Mouse (Mus musculus) forebrain, embryonic 11.5 days (tissue): ENCODE measurements around the gene Kdelc2. TPM values are rescaled to one million over a fixed set of nuclear protein-coding genes. Genes with fewer than 3 reads are reported as not detected.

Experiments used
- ATAC-seq: fragments of 200-750 bp; cut with Nextera tagmentation; replicated peaks from 2 replicates; pipeline ENCODE4 v1.8.0; 2017; ENCODE audit warnings: moderate TSS enrichment; ENCODE audit not compliant: low FRiP score
- DNase-seq: peaks from one replicate; pipeline ENCODE4 v3.0.0-alpha.2; 2017; ENCODE audit warnings: low spot score
- H3K27ac ChIP-seq: fragments of 300-500 bp; sonication (generic); 2 replicates; pipeline ENCODE4 v1.5.1; 2014; ENCODE audit warnings: low read depth, low read length
- H3K27me3 ChIP-seq: fragments of 300-500 bp; sonication (generic); 2 replicates; pipeline ENCODE4 v1.6.1; 2014; ENCODE audit warnings: mild to moderate bottlenecking, low read length, mixed read lengths; ENCODE audit not compliant: control insufficient read depth, insufficient read depth
- H3K36me3 ChIP-seq: fragments of 300-500 bp; sonication (generic); 2 replicates; pipeline ENCODE4 v1.6.1; 2014; ENCODE audit warnings: mild to moderate bottlenecking, low read length, moderate library complexity, mixed read lengths; ENCODE audit not compliant: control insufficient read depth, insufficient read depth
- H3K4me1 ChIP-seq: fragments of 300-500 bp; sonication (generic); replicated peaks from 2 replicates; pipeline ENCODE4 v1.6.1; 2014; ENCODE audit warnings: low read length, mixed read lengths; ENCODE audit not compliant: control insufficient read depth, insufficient read depth
- H3K4me2 ChIP-seq: fragments of 300-500 bp; sonication (generic); 2 replicates; pipeline ENCODE4 v1.6.1; 2014; ENCODE audit warnings: low read depth, mild to moderate bottlenecking, low read length, moderate library complexity, mixed read lengths; ENCODE audit not compliant: severe bottlenecking
- H3K4me3 ChIP-seq: fragments of 300-500 bp; sonication (generic); 2 replicates; pipeline ENCODE4 v1.5.1; 2014; ENCODE audit warnings: low read depth, low read length
- H3K9ac ChIP-seq: fragments of 300-500 bp; sonication (generic); 2 replicates; pipeline ENCODE4 v1.6.1; 2014; ENCODE audit warnings: low read length
- H3K9me3 ChIP-seq: fragments of 300-500 bp; sonication (generic); 2 replicates; pipeline ENCODE4 v1.6.1; 2016; ENCODE audit warnings: low read length, mixed read lengths; ENCODE audit not compliant: control insufficient read depth
- WGBS: fragments of 180-500 bp; shearing (Covaris S2); extraction: QIAGEN DNeasy Blood & Tissue Kit; methylation state at CpG from one replicate; pipeline ENCODE4 v1.1.7; 2014; 5-methylcytosine and 5-hydroxymethylcytosine counted together
- polyA plus RNA-seq: library from polyadenylated mRNA; unstranded; fragments of >200 nt; fragmentation: Nextera tagmentation; extraction: Ambion mirVana; gene quantifications from 2 replicates; pipeline ENCODE4 v1.2.1, GENCODE M21; 2014

Kdelc2 gene
- polyA plus RNA-seq, 1 experiment from 2014 or later, result 9.3 TPM

GRCm38 (mm10) chr9:53408548-53408947 is 24.7 kb downstream of the Kdelc2 start:
- H3K27me3 ChIP-seq, result no peaks in the 10 kb centered on the region
- no peak overlapping the region for H3K27ac ChIP-seq
- no peaks in the 10 kb centered on the region for H3K9me3 ChIP-seq
- no peaks in the 10 kb centered on the region for H3K36me3 ChIP-seq
- 86% methylated on average over 4 of the region's 4 CpGs for WGBS
- ATAC-seq (no peak), DNase-seq (no peak)
- no peak overlapping the region for H3K9ac ChIP-seq
- H3K4me3 ChIP-seq, result no peak overlapping the region
- H3K4me2 ChIP-seq, result no peak overlapping the region
- no peaks in the 10 kb centered on the region for H3K4me1 ChIP-seq

DNA sequence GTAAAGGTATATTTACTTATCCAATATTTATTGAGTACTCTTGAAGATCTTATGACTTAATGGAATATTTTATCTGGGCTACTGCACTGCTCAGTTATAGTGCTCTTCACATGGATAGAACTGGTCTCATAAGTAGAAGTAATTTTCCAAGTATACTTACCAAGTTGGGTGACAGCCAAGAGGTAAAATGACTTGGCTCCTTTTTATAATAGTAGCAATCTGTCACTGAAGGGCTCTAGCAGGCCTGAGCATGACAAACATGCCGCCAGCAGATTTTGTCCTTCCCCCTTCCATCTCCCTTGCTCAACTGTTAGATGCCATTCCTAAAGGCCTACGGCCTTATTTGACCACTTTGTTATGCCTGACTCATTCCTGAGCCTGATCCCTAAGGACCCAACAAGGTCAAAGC is 25.1 kb downstream of the Kdelc2 start:
- 90% methylated on average over 2 of the region's 2 CpGs for WGBS
- H3K9ac ChIP-seq, result no peak overlapping the region
- no peak overlapping the region for H3K27ac ChIP-seq
- ATAC-seq (no peak), DNase-seq (no peak)
- no peaks in the 10 kb centered on the region for H3K9me3 ChIP-seq
- no peak overlapping the region for H3K4me3 ChIP-seq
- no peak overlapping the region for H3K4me2 ChIP-seq
- no peaks in the 10 kb centered on the region for H3K4me1 ChIP-seq
- H3K36me3 ChIP-seq, result no peaks in the 10 kb centered on the region
- no peaks in the 10 kb centered on the region for H3K27me3 ChIP-seq

GRCm38 (mm10) chr9:53409427-53409826 is 25.6 kb downstream of the Kdelc2 start:
- no peaks in the 10 kb centered on the region for H3K9me3 ChIP-seq
- no peak overlapping the region for H3K4me3 ChIP-seq
- ATAC-seq (no peak), DNase-seq (no peak)
- H3K36me3 ChIP-seq, result no peaks in the 10 kb centered on the region
- no peaks in the 10 kb centered on the region for H3K4me1 ChIP-seq
- no peaks in the 10 kb centered on the region for H3K27me3 ChIP-seq
- no peak overlapping the region for H3K9ac ChIP-seq
- no peak overlapping the region for H3K27ac ChIP-seq
- H3K4me2 ChIP-seq, result no peak overlapping the region
- 89% methylated on average over 3 of the region's 3 CpGs for WGBS

DNA sequence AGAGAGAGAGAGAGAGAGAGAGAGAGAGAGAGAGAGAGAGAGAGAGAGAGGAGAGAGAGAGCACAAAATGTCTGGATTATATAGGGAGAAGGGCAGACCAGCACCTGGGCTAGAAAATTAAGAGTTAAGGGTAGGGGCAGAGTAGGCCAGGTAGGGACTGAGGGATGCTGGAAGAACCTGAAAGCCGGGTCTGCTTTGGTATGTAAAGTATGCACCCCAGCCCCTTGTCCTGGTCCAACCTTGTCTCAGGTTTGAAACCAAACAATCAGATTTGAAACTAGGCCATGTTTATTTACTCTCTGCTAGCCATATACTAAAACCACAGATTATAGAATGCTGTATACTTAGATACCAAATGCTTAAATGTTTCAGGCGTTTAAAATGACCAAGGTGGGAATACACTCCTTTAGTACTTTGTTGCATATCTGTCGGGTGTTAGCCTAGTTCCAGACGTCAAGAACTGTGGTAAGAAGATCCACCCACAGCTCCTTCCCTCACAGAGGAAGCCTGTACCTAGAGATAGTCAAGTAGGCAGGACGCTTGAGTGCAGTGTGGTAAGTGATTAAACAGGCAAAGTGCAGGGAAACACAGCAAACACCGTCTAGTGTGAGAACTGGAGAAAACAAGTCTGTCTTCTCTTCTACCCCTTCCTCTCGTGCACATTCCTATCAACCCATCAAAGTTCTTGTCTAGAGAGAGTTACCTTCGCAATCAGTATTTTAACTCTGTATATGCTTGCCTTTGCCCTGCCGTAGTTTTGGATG is 38.5 kb downstream of the Kdelc2 start:
- DNase-seq (no peak), ATAC-seq (no peak)
- Histone ChIP-seq H3K9ac (no peak overlapping the region), H3K9me3 (no peaks in the 10 kb centered on the region), H3K4me1 (no peaks in the 10 kb centered on the region), H3K4me2 (no peak overlapping the region), H3K4me3 (no peak overlapping the region), H3K36me3 (no peaks in the 10 kb centered on the region), H3K27me3 (no peaks in the 10 kb centered on the region), H3K27ac (no peak overlapping the region)
- 82% methylated on average over 9 of the region's 9 CpGs for WGBS

DNA sequence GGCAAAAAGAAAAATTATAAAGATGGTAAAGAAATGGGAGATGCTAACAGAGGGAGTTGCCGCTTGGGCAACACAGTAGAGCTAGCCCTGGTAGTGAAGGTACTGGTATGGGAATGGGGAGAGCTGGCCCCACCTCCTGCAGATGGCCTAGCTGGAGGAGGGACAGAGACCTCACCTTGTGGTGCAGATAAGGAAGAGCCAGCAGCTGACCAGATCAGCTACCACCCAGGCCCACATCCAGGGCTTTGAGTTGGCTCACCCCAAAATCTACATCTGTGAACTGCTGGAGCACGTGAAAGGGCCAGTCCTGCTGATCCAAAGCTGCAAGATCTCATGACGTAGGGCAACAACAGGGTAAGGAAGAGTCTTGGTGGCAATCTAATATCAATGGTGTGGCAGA is 42.9 kb downstream of the Kdelc2 start:
- whole genome bisulfite sequencing, result 98% methylated on average over 3 of the region's 3 CpGs
- no peaks in the 10 kb centered on the region for H3K4me1 ChIP-seq
- DNase-seq (no peak), ATAC-seq (no peak)
- no peak overlapping the region for H3K4me3 ChIP-seq
- no peak overlapping the region for H3K9ac ChIP-seq
- H3K36me3 ChIP-seq, result no peaks in the 10 kb centered on the region
- no peak overlapping the region for H3K27ac ChIP-seq
- no peak overlapping the region for H3K4me2 ChIP-seq
- H3K27me3 ChIP-seq, result no peaks in the 10 kb centered on the region
- H3K9me3 ChIP-seq, result no peaks in the 10 kb centered on the region

DNA sequence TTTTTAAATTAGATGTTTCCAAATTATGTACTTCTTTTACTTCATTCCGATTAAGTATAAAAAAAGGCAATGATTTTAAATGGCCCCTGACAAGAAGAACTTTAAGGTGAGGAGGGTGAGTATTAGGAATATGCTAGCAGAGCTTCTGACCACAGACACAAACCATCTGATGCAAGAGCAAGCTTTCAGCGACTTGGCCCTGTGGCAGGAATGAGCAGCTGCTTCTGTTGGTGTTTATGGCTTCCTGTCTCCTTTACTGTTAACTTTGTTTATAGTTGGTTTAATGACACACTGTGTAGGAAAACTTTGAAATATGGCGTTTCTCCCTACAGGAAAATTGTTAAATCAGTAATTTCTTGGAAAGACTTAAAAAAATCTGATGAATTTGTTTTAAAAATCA is 43.8 kb downstream of the Kdelc2 start:
- H3K27ac ChIP-seq, result no peak overlapping the region
- H3K36me3 ChIP-seq, result no peaks in the 10 kb centered on the region
- H3K9ac ChIP-seq, result no peak overlapping the region
- no peaks in the 10 kb centered on the region for H3K27me3 ChIP-seq
- no peak overlapping the region for H3K4me3 ChIP-seq
- DNase-seq (no peak), ATAC-seq (no peak)
- no peak overlapping the region for H3K4me2 ChIP-seq
- 81% methylated on average over 3 of the region's 3 CpGs for WGBS
- no peaks in the 10 kb centered on the region for H3K9me3 ChIP-seq
- no peaks in the 10 kb centered on the region for H3K4me1 ChIP-seq

DNA sequence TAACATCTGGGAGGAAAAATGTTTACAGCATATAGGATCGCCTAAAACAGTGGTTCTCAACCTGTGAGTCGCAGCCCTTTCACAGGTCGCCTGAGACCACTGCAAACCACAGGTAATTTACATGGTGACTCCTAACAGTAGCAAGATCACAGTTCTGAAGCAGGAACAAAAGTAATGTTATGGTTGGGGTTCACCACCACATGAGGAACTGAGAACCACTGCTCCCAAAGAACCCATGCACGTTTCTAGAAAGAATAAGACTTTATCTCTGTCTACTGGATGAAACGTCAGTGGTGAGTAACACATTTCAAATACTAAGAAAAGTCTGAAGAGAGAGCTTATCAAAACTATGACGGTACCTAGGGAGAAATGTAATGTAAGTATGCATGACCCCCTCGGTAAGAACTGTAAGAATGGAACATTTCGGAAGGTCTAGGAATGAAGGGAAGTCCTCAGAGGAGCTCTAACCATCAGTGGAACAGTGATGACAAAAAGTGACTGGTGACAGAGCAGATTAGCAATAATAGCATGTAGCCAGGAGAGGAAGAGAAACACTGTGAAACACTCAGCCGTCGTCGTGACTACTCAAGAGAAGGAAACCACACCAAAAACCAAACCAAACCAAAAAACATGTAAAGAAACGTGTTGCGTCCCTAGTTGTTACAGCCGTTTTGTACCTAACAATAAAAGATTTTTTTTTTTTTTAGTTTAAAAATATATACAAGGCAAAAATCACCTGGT is 52.2 kb downstream of the Kdelc2 start:
- Histone ChIP-seq H3K4me1 (no peaks in the 10 kb centered on the region), H3K27me3 (no peaks in the 10 kb centered on the region), H3K4me3 (no peak overlapping the region), H3K36me3 (no peaks in the 10 kb centered on the region; the same call in 1 of the 2 replicates), H3K9ac (no peak overlapping the region), H3K4me2 (no peak overlapping the region), H3K9me3 (no peaks in the 10 kb centered on the region), H3K27ac (no peak overlapping the region)
- 90% methylated on average over 14 of the region's 14 CpGs for WGBS
- ATAC-seq, result no peak
- no peak for DNase-seq

GRCm38 (mm10) chr9:53450609-53451008 is 66.8 kb downstream of the Kdelc2 start:
- 92% methylated on average over 1 of the region's 1 CpGs for WGBS
- Histone ChIP-seq H3K27ac (no peak overlapping the region), H3K4me1 (no peaks in the 10 kb centered on the region), H3K36me3 (no peaks in the 10 kb centered on the region; the same call in 1 of the 2 replicates), H3K4me3 (no peak overlapping the region), H3K4me2 (no peak overlapping the region), H3K9ac (no peak overlapping the region), H3K27me3 (no peaks in the 10 kb centered on the region), H3K9me3 (no peaks in the 10 kb centered on the region)
- ATAC-seq (no peak), DNase-seq (no peak)
